Mouse (Mus musculus) heart, adult 10 weeks (tissue): ENCODE data around the gene Dhx29. TPM values are rescaled to one million over a fixed set of nuclear protein-coding genes. Genes with fewer than 3 reads are reported as not detected.

Experiments used
- polyA plus RNA-seq: library from polyadenylated mRNA; stranded (reverse); fragments of 350-450 nt; fragmentation: Illumina TruSeq; extraction: RNeasy Lipid Tissue Mini Kit (QIAGEN cat#74804); gene quantifications from one replicate; pipeline ENCODE4 v1.2.3, GENCODE M21; 2014; ENCODE audit warnings: low read depth, low replicate concordance

The Dhx29 gene
- polyA plus RNA-seq, result 11.3 TPM

DNA sequence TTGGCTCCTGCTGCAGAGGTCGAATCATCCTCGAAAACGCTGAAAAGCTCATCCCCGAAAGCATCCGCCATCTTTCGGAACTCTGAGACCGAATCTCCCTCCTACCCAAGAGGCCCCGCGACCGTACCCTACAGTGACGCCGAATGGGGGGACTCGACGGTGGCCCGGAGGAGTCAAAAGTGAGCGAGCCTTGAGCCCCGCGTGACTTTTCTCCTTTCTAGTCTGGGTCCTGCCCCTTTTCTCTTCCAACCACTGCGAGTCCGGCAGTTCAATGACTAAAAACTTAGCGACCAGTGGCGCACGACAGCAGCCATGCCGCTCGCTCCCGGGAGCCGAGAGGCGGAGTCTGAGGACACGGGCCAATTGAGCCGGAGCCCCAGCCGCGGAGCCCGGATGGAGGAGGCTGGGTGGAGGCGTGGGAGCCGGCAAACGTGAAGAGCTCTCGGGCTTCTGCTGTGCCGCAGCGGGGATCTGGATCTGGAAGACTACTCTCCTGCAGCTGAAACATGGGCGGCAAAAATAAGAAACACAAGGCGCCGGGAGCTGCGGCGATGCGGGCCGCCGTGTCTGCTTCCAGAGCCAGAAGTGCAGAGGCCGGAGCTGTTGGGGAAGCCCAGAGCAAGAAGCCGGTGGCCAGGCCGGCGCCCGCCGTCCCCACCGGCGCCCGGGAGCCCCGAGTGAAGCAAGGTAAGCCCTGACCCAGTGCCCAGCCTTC lies at the start of gene Dhx29, which contains the start of gene Mtrex:
Gene Dhx29, plus strand, starts transcription at position 168 of the 715 bp plus-strand sequence.
Gene Mtrex, minus strand, starts transcription at position 112 of the 715 bp plus-strand sequence.

DNA sequence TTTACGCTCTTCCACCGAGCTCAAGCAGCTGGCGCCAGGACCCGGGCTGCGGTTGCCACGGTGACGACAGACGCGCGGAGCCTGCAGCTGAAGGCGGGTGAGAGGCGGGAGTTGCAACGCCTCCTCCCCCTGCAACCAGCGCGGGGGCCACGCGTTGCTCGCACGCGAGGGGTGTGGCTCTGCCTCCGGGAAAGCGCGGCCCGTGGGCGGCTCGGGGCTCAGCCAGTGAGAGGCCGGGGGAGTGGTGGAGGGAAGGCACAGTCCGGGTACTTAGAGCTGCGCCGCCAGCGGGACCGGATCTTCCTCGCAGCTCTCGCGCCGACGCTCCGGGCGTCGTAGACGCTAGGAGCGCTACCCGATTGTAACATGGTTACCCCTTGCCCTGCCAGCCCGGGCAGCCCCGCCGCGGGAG lies 60.3 kb downstream of the Dhx29 start, which contains the start of gene Ccno:
Gene Ccno, plus strand, starts transcription at position 271 of the 412 bp plus-strand sequence.

DNA sequence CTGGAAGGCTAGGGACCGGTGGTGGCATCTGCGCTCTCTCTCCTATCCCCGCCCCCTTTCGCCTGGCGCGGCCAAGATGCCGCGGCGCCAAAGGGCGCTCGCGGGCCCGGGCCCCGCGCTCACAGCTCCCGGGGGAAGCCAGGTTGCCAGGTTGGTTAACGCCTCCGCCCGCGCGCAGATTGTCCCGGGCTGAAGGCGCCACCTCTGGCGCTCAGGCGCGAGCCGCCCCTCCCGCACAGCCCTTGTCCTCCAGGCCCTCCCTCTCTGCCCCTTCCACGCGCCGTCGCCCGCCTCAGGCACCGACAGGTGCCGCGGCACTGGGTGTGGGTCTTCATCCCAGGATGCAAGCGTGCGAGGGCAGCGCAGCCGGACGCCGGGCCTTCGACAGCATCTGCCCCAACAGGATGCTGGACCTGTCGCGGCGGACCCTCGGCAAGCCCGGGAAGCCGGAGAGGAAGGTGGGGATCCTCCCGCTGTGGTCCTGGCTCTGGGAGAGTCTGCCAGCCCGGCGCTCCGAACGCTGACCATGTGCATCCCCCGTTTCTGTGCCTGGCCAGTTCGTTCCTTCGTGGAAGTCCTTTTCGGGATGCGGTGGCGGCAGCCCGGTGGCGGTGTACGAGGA lies 66.4 kb downstream of the Dhx29 start, which contains the start of gene Mcidas:
Gene Mcidas, plus strand, starts transcription at position 315 of the 622 bp plus-strand sequence.

Other genes starting within 250 kb of the Dhx29 start
- 83.8 TPM for gene Plpp1, start 126.7 kb upstream of the Dhx29 start, polyA plus RNA-seq
- 29.5 TPM for gene Mtrex, start 56 bp upstream of the Dhx29 start, polyA plus RNA-seq
- gene Ccno, start 60.3 kb downstream of the Dhx29 start, polyA plus RNA-seq, result not detected
- gene Mcidas, start 66.4 kb downstream of the Dhx29 start, polyA plus RNA-seq, result not detected
- gene Cdc20b, start 107.7 kb downstream of the Dhx29 start, polyA plus RNA-seq, result not detected
- gene Gpx8, start 119.0 kb downstream of the Dhx29 start, polyA plus RNA-seq, result 45.1 TPM
- not detected for gene Gzma, start 173.5 kb downstream of the Dhx29 start, polyA plus RNA-seq